Mouse (Mus musculus): ENCODE results near the gene Usp7. TPM values are rescaled to one million over a fixed set of nuclear protein-coding genes. Genes with fewer than 3 reads are reported as not detected.

Usp7 gene
- polyA plus RNA-seq, 1 experiment from 2014 or later: 22.7 TPM

DNA sequence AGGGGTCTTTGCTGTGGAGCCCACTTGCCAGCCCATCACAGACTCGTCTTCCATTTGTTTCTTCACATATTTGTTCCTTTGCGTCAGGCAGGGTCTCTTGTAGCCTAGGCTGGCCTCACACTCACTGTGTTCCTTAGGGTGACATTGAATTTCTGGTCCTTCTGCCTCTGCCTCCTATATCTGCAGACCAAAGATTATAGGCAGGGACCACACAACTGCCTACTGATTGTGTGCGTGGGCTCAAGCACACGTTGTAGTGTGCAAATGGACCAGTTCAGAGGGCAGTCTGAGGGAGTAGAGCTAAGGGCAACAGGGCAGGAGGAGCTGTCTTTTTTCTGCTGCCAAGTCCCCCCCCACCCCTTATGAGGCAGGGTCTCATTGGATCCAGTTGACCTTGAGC lies 24.0 kb downstream of the Usp7 start:
- ATAC-seq (replicated peaks; ENCODE audit: low FRiP score, low read depth): no peak
- TF ChIP-seq CTCF (IDR thresholded peaks at IDR 0.05; ENCODE audit: low read depth): no peak
- no peak for DNase-seq (ENCODE audit: low spot score)

DNA sequence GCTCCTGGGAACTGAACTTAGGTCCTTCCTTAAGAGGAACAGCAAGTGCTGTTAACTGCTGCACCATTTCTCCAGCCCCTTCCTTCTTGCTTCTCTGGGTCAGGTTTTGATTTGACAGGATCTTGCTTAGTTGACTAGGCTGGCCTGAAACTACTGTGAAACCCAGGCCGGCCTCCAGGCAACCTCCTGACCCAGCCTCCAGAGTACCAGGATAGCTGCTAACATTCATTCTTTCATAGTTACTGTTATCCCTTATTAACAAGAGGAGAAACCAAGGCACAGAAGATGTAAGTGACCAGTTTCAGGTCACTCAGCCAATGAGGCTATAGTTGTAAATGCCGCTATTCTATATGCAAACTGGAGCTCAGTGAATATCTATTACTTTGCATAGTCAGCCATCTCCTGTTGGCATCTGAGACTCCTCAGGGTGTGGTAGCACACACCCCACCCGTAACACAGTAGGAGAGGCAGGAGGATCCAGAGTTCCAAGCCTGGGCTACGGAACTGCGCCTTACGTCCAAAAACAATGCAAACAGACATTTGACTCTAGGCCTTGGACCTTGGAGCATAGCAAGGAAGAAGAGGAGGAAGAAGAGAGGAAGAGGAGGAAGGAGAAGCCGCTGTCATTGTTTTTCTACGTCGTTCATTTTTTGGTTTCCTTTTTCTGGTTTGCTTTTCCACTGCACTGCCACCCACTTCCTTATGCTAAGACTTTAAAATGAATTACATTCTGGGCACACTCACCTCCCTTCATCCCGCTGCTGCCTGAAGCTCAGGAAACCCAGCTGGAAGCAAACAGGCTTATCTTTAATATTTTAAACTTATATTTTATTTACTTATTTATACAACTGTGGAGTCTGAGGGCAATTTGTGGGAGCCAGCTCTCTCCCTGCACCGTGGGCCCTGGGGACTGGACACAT lies 24.7 kb downstream of the Usp7 start:
- WGBS: 85% methylated on average over 11 of the region's 11 CpGs

More for the DNA sequence above, 24.0 kb downstream of the Usp7 start:
- no peaks in the 10 kb centered on the region for H3K9me3 ChIP-seq (replicated peaks; ENCODE audit: low read length)
- no peaks in the 10 kb centered on the region for H3K36me3 ChIP-seq (ENCODE audit: insufficient read depth, low read length)
- no peaks in the 10 kb centered on the region for H3K4me1 ChIP-seq (replicated peaks; ENCODE audit: insufficient read depth, low read length)
- no peak overlapping the region for H3K9ac ChIP-seq (ENCODE audit: low read depth, low read length)
- H3K4me2 ChIP-seq (ENCODE audit: low read length): no peak overlapping the region
- WGBS: 74% methylated on average over 4 of the region's 4 CpGs
- H3K27ac ChIP-seq: no peak overlapping the region
- no peak overlapping the region for H3K4me3 ChIP-seq (replicated peaks; ENCODE audit: low read depth, low read length)
- no peaks in the 10 kb centered on the region for H3K27me3 ChIP-seq (ENCODE audit: insufficient read depth, low read length)

DNA sequence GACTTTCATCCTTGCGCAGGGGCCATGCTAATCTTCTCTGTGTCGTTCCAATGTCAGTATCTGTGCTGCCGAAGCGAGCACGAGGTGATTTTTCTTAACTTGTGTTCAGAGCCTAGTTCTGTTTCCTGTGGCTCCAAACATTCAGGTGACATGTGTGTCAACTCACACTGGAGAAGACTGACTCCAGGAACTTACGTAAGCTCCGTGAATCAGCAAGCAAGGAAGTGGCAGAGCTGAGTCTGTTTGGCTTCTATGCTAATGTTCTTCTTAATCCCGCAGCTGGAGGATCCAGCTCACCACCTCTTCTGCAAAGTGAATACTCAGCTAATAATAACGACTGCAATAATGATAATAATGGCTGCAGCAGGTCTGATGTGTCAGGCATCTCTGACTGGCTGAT lies 25.9 kb downstream of the Usp7 start:
- Histone ChIP-seq H3K4me1 (replicated peaks; ENCODE audit: insufficient read depth, low read length) (no peaks in the 10 kb centered on the region), H3K27me3 (ENCODE audit: insufficient read depth, low read length) (no peaks in the 10 kb centered on the region), H3K4me2 (ENCODE audit: low read length) (no peak overlapping the region), H3K9me3 (replicated peaks; ENCODE audit: low read length) (no peaks in the 10 kb centered on the region), H3K4me3 (replicated peaks; ENCODE audit: low read depth, low read length) (no peak overlapping the region), H3K27ac (no peak overlapping the region), H3K36me3 (ENCODE audit: insufficient read depth, low read length) (no peaks in the 10 kb centered on the region), H3K9ac (ENCODE audit: low read depth, low read length) (no peak overlapping the region)
- no peak for TF ChIP-seq CTCF (IDR thresholded peaks at IDR 0.05; ENCODE audit: low read depth)
- ATAC-seq (replicated peaks; ENCODE audit: low FRiP score, low read depth) (no peak), DNase-seq (ENCODE audit: low spot score) (no peak)
- WGBS: 60% methylated on average over 9 of the region's 9 CpGs

More for the DNA sequence above, 24.7 kb downstream of the Usp7 start:
- Histone ChIP-seq H3K4me3 (replicated peaks; ENCODE audit: low read depth, low read length) (no peak overlapping the region), H3K36me3 (ENCODE audit: insufficient read depth, low read length) (no peaks in the 10 kb centered on the region), H3K27me3 (ENCODE audit: insufficient read depth, low read length) (no peaks in the 10 kb centered on the region), H3K4me1 (replicated peaks; ENCODE audit: insufficient read depth, low read length) (no peaks in the 10 kb centered on the region), H3K27ac (no peak overlapping the region), H3K4me2 (ENCODE audit: low read length) (no peak overlapping the region), H3K9me3 (replicated peaks; ENCODE audit: low read length) (no peaks in the 10 kb centered on the region), H3K9ac (ENCODE audit: low read depth, low read length) (no peak overlapping the region)
- TF ChIP-seq CTCF (IDR thresholded peaks at IDR 0.05; ENCODE audit: low read depth): no peak
- ATAC-seq (replicated peaks; ENCODE audit: low FRiP score, low read depth): no peak
- DNase-seq (ENCODE audit: low spot score): no peak

DNA sequence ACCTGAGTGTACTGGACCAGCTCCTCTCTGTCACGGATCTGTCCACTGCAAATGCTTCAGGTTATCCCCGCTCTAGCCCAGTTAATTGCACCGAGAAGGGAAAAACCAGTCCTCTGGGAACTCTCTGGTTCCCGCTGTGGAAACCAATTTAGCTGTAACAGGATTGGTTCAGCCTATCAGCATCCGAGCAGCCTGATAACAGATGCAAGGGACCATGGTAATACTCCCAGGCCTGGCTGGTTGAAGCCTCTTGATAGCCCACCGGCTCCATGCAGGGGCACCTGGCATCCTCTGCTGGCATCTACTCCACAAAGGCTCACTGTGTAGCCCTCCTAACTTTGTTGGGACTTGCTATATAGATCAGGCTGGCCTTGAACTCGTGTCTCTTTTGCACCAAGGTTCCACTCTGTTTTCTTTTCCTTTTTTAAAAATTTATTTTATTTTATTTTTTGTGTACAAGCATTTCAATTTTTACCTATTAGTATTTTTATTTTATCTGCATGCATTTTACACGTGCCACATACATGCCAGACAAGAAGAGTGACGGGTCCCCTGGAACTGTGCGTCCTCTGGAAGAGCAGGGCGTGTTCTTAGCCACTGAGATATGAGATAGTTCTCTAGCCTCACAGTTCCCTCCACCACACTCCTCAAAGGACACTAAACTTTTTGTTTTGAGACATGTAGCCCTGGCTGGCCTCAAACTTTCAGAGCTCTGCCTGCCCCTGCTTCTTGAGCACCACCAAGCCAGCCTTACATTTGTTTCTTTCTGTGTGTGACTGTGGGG lies 27.8 kb downstream of the Usp7 start:
- no peaks in the 10 kb centered on the region for H3K4me1 ChIP-seq (replicated peaks; ENCODE audit: insufficient read depth, low read length)
- WGBS: 73% methylated on average over 11 of the region's 11 CpGs
- no peak overlapping the region for H3K4me2 ChIP-seq (ENCODE audit: low read length)
- no peaks in the 10 kb centered on the region for H3K27me3 ChIP-seq (ENCODE audit: insufficient read depth, low read length)
- DNase-seq (ENCODE audit: low spot score): no peak
- TF ChIP-seq CTCF (IDR thresholded peaks at IDR 0.05; ENCODE audit: low read depth): no peak
- no peaks in the 10 kb centered on the region for H3K36me3 ChIP-seq (ENCODE audit: insufficient read depth, low read length)
- no peak overlapping the region for H3K9ac ChIP-seq (ENCODE audit: low read depth, low read length)
- ATAC-seq (replicated peaks; ENCODE audit: low FRiP score, low read depth): no peak
- no peak overlapping the region for H3K4me3 ChIP-seq (replicated peaks; ENCODE audit: low read depth, low read length)
- no peaks in the 10 kb centered on the region for H3K9me3 ChIP-seq (replicated peaks; ENCODE audit: low read length)
- no peak overlapping the region for H3K27ac ChIP-seq

DNA sequence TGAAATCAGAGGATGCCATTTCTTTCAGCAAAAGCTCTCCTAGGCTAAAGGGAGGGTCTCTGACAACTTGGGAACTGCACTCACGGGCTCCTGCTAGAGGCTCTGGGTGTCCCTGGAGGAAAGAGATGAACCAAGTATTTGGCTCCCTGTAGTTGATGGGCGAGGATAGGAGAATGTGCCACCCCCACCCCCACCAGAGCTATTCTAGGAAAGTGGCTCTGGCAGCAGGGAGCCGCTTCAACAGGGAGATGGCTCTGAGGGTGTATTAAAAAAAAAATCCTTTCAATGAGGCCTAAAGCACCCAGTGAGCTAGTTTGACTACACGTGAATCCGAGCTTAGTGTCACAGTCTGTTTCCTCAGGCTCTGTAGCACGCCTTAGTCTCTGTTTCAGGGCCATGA lies 29.1 kb downstream of the Usp7 start:
- no peaks in the 10 kb centered on the region for H3K36me3 ChIP-seq (ENCODE audit: insufficient read depth, low read length)
- no peak overlapping the region for H3K4me2 ChIP-seq (ENCODE audit: low read length)
- no peak overlapping the region for H3K9ac ChIP-seq (ENCODE audit: low read depth, low read length)
- no peaks in the 10 kb centered on the region for H3K27me3 ChIP-seq (ENCODE audit: insufficient read depth, low read length)
- no peak overlapping the region for H3K27ac ChIP-seq
- ATAC-seq (replicated peaks; ENCODE audit: low FRiP score, low read depth) (no peak), DNase-seq (ENCODE audit: low spot score) (no peak)
- WGBS: 82% methylated on average over 6 of the region's 6 CpGs
- no peak overlapping the region for H3K4me3 ChIP-seq (replicated peaks; ENCODE audit: low read depth, low read length)
- no peaks in the 10 kb centered on the region for H3K9me3 ChIP-seq (replicated peaks; ENCODE audit: low read length)
- no peak for TF ChIP-seq CTCF (IDR thresholded peaks at IDR 0.05; ENCODE audit: low read depth)
- no peaks in the 10 kb centered on the region for H3K4me1 ChIP-seq (replicated peaks; ENCODE audit: insufficient read depth, low read length)

DNA sequence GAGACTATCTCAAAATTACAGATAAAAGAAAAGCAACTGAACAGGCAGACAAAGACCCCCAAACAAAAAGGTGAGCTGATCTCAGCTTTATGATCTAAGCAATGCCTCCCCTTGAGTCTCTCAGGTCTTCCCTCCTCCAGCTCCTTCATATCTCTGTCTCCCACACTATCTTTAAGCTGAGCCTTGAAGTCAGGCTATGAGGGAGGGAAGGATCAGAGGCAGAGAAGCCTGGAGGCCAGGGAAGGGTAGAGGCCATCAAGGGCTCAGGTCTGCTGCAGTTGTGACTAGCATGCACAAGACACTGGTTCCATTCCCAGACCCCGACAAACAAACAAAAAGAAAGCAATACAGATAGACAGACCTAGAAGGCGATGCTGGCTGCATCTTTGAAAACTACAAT lies 30.2 kb downstream of the Usp7 start:
- no peak for TF ChIP-seq CTCF (IDR thresholded peaks at IDR 0.05; ENCODE audit: low read depth)
- 97% methylated on average over 2 of the region's 2 CpGs for WGBS
- Histone ChIP-seq H3K9me3 (replicated peaks; ENCODE audit: low read length) (no peaks in the 10 kb centered on the region), H3K4me1 (replicated peaks; ENCODE audit: insufficient read depth, low read length) (no peaks in the 10 kb centered on the region), H3K36me3 (ENCODE audit: insufficient read depth, low read length) (no peaks in the 10 kb centered on the region), H3K27me3 (ENCODE audit: insufficient read depth, low read length) (no peaks in the 10 kb centered on the region), H3K4me2 (ENCODE audit: low read length) (no peak overlapping the region), H3K27ac (no peak overlapping the region), H3K9ac (ENCODE audit: low read depth, low read length) (no peak overlapping the region), H3K4me3 (replicated peaks; ENCODE audit: low read depth, low read length) (no peak overlapping the region)
- ATAC-seq (replicated peaks; ENCODE audit: low FRiP score, low read depth): no peak
- no peak for DNase-seq (ENCODE audit: low spot score)
